Mouse (Mus musculus) bone marrow macrophage, adult 2 months (primary cell): Measurements from ENCODE around the gene Pnma1.

Experiments
- CTCF ChIP-seq: IDR thresholded peaks from 2 replicates; pipeline ENCODE4 v1.5.1; 2012; ENCODE audit warnings: low read depth, mild to moderate bottlenecking, low read length, moderate library complexity
- POLR2A ChIP-seq: IDR thresholded peaks from 2 replicates; pipeline ENCODE4 v1.6.1; 2012; ENCODE audit warnings: mild to moderate bottlenecking, low read depth, low read length, borderline replicate concordance

DNA sequence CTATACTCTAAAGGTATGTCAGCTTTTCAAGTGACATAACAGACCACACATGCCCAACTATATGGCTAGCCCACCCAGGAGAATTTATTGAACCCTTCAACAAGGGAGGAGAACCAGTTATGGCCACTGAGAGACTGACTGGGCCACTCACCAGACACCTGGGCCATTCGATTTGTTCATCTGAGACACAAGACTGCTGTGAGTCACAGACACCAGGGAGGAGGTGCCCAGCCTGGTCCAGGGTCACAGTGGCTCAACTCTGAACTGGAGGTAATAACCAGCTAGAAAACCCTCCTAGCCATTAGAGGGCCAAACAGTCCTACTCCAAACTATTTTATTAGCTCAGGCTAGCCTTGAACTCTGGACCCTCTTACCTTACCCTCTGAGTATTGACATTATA, 29.8 kb upstream of the Pnma1 start:
- no peak for TF ChIP-seq POLR2A
- TF ChIP-seq CTCF: no peak
